Mouse (Mus musculus) left cerebral cortex, postnatal 36 days (tissue): ENCODE data around the gene Khdrbs2. TPM values are rescaled to one million over a fixed set of nuclear protein-coding genes. Genes with fewer than 3 reads are reported as not detected.
"Not testable (repeated sequence)": the region's sequence is repeated elsewhere in the genome, so short reads cannot be mapped to it uniquely, and the experiment has no call there.

Experiments
- DNase-seq, 2 experiments: peaks; one replicate each; pipeline ENCODE4 v3.0.0; 2021 to 2022; ENCODE audit warnings: low spot score in 2 of 2, mixed read lengths in 1 of 2
- intact Hi-C: fragments of 180-260 bp; cut with DNase I; formaldehyde crosslinking; loops from one replicate; pipeline ENCODE4 v1.15.1; 2025
- total RNA-seq, 2 experiments: library from RNA; stranded (reverse); gene quantifications; 2 replicates each; pipeline ENCODE4 v1.2.3; 2021

Khdrbs2 gene
- total RNA-seq, 2 experiments from 2014 or later, result 10.2 to 15.7 TPM

- no peak for DNase-seq
- intact Hi-C loops, result no loop called here
Observed at GRCm38 (mm10) chr1:32433118-32433517, 260.6 kb downstream of the Khdrbs2 start.

DNA sequence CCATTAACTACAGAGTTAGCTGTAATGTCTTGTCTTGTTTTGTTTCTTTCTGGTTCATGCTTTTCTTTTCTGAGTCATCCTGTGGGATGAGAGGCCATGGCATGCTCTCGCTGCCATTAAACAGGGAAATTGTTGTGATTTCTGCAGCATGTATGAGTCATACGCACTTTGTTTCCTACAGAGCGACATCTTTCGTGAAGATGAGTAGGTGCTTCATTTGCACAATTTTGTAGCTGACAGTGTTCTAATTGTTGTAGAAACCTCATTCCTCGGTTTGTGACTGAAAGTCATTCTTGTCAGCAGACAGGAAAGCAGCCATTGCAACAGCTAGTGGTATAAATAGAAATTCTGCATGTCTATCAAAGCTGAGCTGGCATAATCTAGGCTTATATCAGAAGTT is 271.4 kb downstream of the Khdrbs2 start:
- intact Hi-C loops, result no loop called here
- no peak for DNase-seq

- intact Hi-C loops, result no loop called here
- peak; percentile 49 to 64 for DNase-seq
Observed at GRCm38 (mm10) chr1:32463103-32463516, 290.6 kb downstream of the Khdrbs2 start.

GRCm38 (mm10) chr1:32471022-32471421 is 298.5 kb downstream of the Khdrbs2 start:
- intact Hi-C loops, result no loop called here
- no peak for DNase-seq

DNA sequence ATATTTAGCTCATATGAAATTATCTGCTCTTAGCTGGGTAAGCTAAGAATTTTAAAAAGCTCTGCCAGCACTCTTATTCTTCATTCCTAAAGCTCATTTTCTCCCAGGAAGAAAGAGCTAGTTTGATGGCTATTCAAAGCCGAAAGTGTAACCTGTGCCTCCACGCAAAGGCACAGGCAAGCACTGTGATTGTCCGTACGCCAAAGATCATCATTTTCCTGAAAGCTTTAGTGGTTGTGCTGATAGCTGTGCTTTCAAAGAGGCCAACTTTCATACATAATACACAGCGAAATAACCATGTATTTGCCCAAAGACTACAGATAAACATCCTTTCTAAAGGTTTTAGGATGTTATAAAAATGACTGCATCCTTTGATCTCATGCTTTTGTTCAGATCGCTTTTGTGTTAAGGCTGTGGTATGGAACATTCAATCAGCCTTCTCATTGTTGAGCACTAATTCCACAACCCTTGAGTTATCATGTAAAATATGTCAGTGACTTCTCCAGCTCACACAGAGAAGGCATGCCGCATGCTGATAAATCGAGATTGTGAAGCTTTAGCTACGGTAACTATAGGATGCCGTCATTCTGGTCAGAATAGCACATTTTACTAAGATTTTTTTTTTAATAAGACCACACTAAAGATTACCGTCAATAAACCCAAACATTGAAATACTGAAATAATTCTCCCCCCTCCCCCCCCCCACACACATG is 299.1 kb downstream of the Khdrbs2 start:
- no peak for DNase-seq
- intact Hi-C loops, result no loop called here

DNA sequence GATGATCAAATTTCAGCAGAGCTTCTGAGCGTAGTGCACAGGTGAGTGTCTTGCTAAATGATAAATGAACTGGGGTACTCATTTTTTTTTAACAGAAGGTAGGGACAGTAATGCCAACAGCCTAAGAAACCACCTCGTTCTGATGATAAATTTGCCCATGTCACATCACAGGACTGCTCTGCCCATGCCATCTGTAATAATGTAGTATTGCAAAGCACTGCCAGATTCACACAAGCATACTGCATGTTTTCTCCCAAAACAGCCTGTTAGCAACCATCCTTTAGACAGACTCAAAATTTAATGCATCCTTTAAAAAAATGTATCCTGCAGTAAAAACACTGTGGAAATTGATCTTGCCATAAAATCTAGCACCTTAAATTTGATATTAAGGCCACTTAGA is 315.4 kb downstream of the Khdrbs2 start:
- intact Hi-C loops, result no loop called here
- DNase-seq, result no peak

DNA sequence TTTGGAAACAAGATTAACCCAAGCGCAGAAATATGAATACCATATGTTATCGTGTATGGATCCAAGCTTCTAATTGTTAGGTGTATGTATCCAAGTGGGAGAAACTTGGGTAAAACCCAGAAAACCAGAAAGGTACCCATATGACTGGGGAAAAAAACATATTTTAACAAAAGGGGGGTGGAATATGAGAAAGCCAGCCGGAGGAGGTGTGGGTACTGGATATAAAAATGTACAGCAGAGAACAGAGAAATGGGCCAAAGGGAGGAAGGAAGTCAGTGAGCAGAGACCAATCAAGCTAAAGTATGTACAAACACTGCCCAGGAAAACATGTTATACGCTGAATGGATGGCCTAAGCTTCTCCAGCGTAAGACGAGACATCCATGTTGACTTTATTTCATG is 330.9 kb downstream of the Khdrbs2 start:
- intact Hi-C loops, result no loop called here

GRCm38 (mm10) chr1:32547194-32547593 is 374.7 kb downstream of the Khdrbs2 start, which contains the start of gene Gm5415:
Gene Gm5415, minus strand, starts transcription at chr1:32547294.
- intact Hi-C loops, DNase-seq: not testable (repeated sequence)

More for the DNA sequence above, 330.9 kb downstream of the Khdrbs2 start:
- DNase-seq, result peak; percentile 32 to 42

GRCm38 (mm10) chr1:32553459-32553858 is 380.9 kb downstream of the Khdrbs2 start:
- intact Hi-C loops, result loop anchor here (5.0 kb wide), 1 partner anchor 381 kb away; the partner anchor contains the start of gene Khdrbs2
- no peak for DNase-seq

DNA sequence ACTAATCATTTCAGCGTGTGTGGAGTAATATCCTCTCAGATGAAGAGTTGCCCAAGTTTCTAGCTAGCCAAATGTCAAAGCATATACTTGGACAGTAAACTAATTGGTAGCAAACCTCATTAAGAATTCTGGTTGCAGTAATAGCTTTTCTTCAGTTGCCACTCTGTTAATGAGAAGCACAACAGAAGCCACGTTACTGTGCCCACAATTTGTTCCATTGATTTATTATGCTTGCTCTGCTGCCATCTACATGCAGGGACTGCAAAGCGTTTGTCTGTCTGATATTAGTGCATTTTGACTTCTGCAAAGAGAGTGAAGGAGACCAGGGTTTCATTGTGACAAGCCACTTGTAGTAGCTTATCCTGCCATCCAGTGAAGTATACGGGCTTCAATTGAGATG is 381.4 kb downstream of the Khdrbs2 start:
- intact Hi-C loops, result loop anchor here (5.0 kb wide), 1 partner anchor 382 kb away; the partner anchor contains the start of gene Khdrbs2
- no peak for DNase-seq

DNA sequence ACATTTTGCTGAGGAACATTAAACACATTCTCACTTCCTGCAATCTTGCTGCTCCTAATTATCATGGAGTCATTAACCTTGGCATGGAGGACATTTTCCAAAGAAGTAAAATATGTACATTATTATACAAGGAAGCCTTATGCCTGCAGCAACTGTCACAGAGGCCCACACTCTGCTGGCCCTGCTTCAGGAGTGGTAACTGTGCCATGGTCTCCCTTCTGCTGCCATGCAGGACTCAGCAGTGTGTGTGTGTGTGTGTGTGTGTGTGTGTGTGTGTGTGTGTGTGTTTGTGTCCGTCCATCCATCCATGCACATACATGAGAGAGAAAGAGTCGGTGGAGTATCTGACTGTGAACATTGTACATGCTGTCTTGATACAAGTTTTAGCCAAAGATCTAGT is 396.4 kb downstream of the Khdrbs2 start:
- DNase-seq, result no peak
- intact Hi-C loops, result no loop called here

GRCm38 (mm10) chr1:32626060-32626459 is 453.5 kb downstream of the Khdrbs2 start:
- DNase-seq, result no peak
- intact Hi-C loops, result no loop called here

GRCm38 (mm10) chr1:32632415-32633354 is 460.2 kb downstream of the Khdrbs2 start:
- intact Hi-C loops, result no loop called here
- DNase-seq, result no peak

GRCm38 (mm10) chr1:32633404-32633803 is 460.9 kb downstream of the Khdrbs2 start:
- intact Hi-C loops, result no loop called here
- no peak for DNase-seq

- peak in 1 of 2 experiments; percentile 38 for DNase-seq
- intact Hi-C loops, result no loop called here
Observed at GRCm38 (mm10) chr1:32639118-32639517, 466.6 kb downstream of the Khdrbs2 start.

DNA sequence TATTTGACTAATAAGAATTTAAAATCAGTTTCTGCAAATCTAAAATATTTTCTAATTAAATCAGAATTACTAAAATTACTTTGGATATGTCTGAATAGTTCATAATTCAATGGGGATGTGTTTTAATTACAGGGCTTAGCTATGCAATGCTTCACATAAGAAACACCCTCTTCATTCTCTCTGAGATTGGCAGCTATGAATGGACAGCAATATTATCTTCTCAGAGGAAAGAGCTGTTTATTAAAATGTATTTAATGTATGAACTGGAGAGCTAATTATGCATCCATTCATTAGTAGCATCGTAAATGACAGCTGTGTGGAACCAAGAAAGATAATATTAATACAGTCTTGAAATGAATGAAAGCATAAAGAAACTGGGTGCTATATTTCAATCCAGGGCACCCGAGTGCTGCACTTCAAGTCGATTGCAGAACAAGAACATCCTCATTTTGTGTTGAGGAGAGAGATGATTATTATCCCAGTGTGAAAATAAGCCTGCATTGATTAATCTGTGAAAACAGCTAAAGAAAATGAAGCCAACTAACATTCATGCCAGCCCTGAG is 477.2 kb downstream of the Khdrbs2 start:
- no peak for DNase-seq
- intact Hi-C loops, result no loop called here

DNA sequence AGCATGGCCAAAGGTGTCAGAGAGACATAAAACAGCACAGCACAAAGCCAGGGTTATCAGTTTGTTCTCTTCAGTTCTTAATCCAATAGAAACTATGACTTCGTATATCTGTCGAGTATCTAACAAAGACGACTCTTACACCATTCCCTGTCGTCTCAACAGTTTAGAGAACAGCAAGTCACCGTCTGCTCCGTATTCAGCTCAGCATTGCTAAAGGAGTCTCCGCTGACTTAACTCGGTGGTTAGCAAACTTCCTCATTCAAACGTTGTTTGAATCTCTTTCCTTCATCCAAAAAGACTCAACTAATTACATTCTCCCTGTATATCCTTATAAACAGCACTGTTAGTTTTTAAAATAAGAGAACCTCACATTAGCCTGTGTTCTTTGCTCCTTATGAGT is 521.3 kb downstream of the Khdrbs2 start:
- intact Hi-C loops, result no loop called here
- DNase-seq, result no peak

DNA sequence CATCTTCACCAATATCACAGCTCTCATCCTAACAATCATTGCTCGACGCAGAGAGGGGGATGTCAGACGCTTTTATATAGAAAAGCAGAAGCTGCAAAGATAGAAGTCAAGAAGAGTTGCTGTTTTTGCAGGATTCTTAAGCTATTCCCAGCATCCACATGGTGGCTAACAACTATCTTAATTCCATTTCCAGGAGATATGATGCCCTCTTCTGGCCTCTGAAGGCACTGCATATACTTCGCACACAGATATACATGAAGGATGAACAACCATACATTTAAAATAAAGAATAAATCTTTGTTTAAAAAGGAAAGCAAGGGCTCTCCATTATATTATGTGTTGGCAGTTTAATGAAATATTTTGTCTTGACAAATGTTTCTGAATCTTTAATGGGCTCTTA is 527.6 kb downstream of the Khdrbs2 start:
- intact Hi-C loops, result no loop called here
- DNase-seq, result no peak

DNA sequence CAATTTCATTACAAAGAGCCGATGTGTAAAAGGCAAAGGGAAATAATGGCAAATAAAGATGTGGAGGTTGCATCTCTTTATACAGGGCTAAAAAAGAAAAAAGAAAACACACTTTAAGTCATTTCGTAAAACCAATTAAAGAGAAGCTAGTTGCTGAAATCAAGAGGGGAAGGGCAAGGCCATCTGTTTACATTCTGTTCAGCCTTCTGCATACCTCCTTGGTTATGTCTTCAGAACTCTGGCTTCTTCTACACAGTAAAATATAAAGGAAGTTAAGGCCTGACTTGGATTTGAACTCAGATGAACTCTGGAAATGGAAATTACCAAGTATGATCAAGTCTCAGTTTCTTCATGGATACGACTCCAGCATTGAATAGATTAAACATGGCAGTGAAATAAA is 528.8 kb downstream of the Khdrbs2 start:
- no peak for DNase-seq
- intact Hi-C loops, result no loop called here
